Mouse (Mus musculus) skeletal muscle tissue, adult 2 months (tissue): Measurements from ENCODE around the gene Sept9.
A peak's percentile ranks its signal among the peaks of the same experiment; 100 is the strongest.

Experiments
- DNase-seq: peaks from one replicate; pipeline ENCODE4 v3.0.0-alpha.2; 2012; ENCODE audit warnings: low read depth, low spot score

Gene Sept9

DNA sequence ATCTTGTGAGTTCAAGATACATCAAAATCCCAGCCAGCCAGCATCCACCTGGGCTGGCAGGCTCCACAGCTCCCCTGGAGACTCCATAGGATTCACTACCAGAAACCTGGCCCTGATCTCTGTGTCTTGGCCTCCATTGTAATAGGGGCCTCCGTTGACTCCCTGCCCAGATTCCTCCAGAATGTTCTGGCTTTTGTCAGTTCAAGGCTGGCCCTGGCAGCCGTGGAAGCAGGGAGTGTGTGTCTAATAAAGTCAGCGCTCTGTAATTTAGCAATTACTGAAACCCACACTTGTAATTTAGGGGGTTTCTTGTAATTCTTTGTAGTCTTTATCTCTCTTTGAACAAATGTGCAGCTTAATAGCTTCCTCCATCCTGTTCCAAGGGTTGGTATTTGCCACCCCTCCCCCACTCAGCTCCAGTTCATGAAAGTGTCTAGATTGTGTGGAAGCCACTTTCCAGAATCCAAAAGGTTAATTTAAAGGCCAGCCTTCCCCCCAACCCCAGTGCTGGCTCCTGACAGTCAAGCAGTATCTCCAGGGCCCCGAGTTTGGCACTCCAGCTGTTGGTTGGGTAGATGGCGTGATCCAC lies 170.9 kb downstream of the Sept9 start:
- DNase-seq = no peak

- DNase-seq = no peak
Observed at GRCm38 (mm10) chr11:117372537-117372936, 173.1 kb downstream of the Sept9 start.

DNA sequence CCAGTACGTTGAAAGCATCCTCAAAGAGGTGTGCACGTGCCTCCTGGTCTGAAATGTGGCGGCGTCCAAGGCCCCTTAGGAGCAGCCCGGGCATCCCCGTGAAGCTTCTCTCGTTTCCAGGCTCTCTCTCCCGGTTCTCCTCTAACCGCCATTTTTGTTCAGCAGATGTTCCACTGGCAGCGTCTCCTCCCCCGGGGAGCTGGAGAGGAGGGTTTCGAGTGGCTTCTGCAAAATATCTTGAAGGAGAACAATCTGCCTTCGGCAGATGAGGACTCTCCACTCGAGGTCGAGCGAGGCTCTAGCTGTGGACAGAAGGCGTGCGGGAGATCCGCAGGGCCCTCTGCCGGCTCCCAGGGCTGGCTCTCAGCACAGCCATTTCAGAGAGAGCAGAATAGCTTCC lies 173.7 kb downstream of the Sept9 start:
- no peak for DNase-seq

DNA sequence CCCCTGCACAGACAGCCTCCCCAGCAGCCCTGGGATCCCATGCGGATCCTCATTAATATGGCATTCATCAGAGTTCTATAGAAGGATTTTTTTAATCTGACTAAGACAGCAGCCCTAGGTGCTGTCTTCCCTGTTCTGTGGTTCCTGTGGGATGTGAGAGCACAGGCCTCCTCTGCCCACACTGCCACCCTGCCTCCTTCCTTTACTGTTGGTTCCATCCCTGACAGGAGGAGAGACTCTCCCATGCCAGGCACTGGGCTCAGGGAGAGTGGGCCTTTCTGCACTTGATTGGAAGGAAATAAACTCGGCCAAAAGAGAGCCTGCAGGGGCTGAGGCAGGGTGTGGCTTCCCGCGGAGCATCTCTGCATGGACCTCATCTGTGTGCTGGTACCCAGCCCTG lies 174.4 kb downstream of the Sept9 start:
- no peak for DNase-seq

- no peak for DNase-seq
Observed at GRCm38 (mm10) chr11:117374288-117374687, 174.8 kb downstream of the Sept9 start.

GRCm38 (mm10) chr11:117379774-117380173 lies 180.3 kb downstream of the Sept9 start:
- no peak for DNase-seq

DNA sequence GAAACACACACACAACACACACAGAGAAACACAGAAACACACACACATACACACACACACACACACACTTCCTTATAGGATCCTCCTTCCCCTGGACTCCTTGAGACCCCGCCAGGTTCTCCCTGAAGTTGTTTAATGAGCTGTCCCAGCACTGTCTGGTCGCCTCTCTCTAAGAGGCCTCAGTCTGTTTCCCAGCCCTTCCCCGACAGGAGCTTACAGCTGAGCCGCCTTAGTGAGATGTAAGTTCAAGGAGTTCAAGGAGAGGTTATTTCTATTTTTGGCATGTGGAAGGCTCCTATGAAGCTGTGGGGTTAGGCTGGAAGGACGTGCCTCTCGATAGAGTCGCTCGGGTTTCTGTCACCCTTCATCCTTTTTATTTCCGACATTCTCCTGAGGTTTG lies 184.8 kb downstream of the Sept9 start:
- no peak for DNase-seq

- DNase-seq = peak; percentile 88
Observed at GRCm38 (mm10) chr11:117384897-117385296, 185.4 kb downstream of the Sept9 start.

DNA sequence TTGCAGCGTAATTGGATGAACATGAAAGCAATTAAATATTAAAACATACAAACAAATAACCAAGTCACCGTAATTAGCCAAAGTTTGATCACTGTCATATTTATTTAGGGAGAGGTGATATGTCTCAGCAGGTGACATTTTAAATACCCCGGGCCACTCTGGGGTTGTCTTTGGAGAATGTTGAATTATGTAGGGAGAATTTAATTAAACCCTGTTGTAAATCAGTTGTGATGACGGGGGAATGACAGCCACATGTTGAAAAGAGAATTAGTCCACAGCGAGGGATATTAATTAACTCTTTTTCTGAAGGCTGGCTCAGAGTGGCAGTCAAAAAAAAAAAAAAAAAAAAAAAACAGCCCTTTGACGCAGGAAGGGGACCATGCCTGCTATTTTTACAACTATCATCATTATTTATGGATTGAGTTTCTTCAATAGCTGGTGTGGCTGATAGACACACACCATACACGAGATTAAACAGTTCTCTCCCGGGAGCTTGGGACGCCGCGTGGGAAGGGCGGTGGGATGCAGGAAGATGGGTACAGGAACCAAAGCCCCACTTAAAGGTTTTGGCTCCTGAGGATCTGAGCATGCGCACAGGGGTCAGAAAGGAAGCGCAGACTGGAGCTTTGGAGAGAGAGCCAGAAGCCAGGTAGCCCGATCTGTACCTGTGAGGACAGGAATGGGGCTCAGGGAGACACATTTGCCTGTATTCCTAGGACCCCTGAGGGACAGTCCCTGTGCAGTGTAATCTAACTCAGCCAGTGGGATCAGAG lies 186.1 kb downstream of the Sept9 start:
- no peak for DNase-seq

GRCm38 (mm10) chr11:117387241-117387640 lies 187.8 kb downstream of the Sept9 start:
- no peak for DNase-seq

DNA sequence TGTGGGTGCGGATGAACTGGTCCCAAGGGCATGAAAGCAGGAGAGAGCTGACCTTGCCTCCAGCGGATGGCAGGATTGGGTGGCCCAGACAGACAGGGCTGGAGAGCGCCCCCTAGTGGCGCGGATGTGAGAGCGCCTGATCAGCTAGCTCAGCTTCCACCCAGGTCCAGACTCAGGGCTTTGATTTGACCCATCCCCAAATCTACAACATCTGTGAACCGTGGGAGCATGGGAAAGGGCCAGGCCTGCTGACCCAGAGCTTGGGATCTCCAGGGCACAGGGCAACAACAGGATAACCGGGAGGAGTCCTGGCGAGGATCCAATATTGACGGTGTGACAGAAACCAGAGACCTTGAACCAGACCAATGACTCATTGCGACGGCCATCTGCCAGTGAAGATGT lies 190.5 kb downstream of the Sept9 start:
- peak; percentile 64 for DNase-seq

GRCm38 (mm10) chr11:117390774-117391534 lies 191.5 kb downstream of the Sept9 start:
- DNase-seq = no peak

DNA sequence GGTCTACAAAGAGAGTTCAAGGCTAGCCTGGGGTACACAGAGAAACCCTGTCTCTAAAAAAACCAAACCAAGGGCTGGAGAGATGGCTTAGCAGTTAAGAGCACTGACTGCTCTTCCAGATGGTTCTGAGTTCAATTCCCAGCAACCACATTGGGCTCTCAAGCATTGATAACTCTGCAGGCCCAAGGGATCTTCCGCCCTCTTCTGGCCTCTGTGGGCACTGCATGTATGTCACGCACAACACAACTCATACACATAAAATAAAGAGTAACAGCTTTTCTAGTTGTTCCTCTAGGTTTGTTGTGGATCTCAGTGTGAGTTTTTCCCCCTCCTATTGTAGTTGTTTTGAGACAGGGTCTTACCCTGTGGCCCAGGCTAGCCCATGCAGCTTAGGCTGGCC lies 192.8 kb downstream of the Sept9 start:
- DNase-seq = no peak

GRCm38 (mm10) chr11:117393715-117394114 lies 194.3 kb downstream of the Sept9 start:
- no peak for DNase-seq

DNA sequence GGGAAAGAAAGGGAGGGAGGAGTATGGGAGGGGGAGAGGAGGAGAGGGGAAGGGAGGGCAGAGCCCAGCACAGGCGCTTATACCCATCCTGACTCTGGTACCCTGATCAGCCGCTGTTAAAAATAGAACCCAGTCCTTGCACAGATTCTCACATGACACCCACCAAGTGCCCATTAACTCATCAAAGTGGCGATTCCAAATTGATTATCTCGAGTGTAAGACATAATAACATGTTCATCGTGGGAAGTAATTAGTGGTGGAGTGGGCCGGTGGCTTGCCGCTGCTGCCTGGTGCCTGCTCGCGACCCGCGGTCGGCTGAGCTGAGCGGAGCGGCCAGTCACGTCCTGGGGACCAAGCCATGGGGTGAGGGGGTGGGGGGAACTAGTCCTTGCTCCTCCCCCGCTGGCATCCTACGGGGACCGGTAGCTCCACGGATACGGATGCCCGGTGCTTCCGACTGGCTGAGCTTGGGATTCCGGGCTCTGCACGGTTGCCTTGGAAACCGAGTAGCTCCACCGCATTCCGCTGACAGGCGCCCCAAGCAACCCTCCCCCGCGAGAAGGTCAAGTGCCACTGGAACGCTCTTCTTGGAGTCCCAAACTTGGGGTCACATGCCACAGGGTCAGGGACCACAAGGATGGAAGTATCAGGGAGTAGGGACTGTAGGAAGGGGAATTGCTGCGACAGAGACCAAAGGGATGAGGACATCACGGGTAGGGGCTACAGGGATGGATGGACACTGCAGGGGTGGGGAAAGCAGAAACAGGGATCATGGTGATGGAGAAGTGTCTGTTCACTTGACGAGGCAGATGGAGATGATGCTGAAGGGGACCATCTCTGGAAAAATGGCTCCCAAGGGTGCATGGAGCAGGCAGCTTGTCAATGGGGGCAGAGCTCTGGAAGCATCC lies 195.0 kb downstream of the Sept9 start:
- no peak for DNase-seq

- no peak for DNase-seq
Observed at GRCm38 (mm10) chr11:117395228-117395627, 195.8 kb downstream of the Sept9 start.

- DNase-seq = no peak
Observed at GRCm38 (mm10) chr11:117396929-117397328, 197.5 kb downstream of the Sept9 start.

GRCm38 (mm10) chr11:117397755-117398154 lies 198.3 kb downstream of the Sept9 start:
- DNase-seq = no peak

GRCm38 (mm10) chr11:117398191-117398590 lies 198.7 kb downstream of the Sept9 start:
- no peak for DNase-seq

DNA sequence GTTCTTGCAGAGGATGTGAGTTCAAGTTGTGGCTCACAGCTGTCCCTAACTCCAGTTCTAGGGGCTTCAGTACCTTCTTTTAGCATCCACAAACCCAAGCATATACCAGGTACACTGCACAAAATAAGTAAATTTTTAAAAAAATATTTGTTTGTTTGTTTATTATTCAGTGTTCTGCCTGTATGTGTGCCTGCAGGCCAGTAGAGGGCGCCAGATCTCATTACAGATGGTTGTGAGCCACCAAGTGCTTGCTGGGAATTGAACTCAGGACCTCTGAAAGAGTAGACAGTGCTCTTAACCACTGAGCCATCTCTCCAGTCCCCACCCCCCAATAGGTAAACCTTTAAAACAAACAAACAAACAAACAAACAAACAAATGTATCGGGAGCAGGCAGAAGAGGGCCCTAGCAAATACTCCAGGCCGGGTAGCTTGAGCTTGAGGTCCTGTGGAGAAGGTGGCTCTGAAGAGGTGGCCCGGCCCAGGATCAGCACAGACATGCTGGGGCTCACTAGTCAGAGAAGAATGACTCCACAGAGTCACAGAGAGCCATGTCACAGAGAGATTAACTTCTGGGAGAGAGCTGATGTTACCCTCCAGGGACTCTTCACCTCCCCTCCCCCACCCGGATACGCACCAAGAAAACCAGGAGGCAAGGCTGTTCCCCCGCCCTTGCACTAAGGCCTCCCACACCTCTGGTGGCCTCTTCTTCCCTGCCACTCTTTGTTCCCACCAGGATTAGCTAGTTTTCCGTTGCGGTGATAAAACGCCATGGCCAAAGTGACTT lies 202.3 kb downstream of the Sept9 start:
- no peak for DNase-seq

GRCm38 (mm10) chr11:117402550-117402949 lies 203.1 kb downstream of the Sept9 start:
- DNase-seq = no peak
